Mouse (Mus musculus): ENCODE results near the gene Styx.

GRCm38 (mm10) chr14:45451090-45451489 is 100.2 kb downstream of the Styx start:
- no peak for TF ChIP-seq CTCF (IDR thresholded peaks at IDR 0.05; ENCODE audit: borderline replicate concordance, insufficient read depth, low read length)
- no peak for TF ChIP-seq POLR2A (IDR thresholded peaks at IDR 0.05; ENCODE audit: low read depth, low read length)

All from embryonic fibroblast, embryonic 13.5 days (primary cell).